Mouse (Mus musculus) lung, adult 10 weeks (tissue): ENCODE measurements around the gene Enc1. TPM values are rescaled to one million over a fixed set of nuclear protein-coding genes. Genes with fewer than 3 reads are reported as not detected.

ENCODE experiments used
- polyA plus RNA-seq: library from polyadenylated mRNA; stranded (reverse); fragments of 350-450 nt; fragmentation: Illumina TruSeq; extraction: RNeasy Lipid Tissue Mini Kit (QIAGEN cat#74804); gene quantifications from one replicate; pipeline ENCODE4 v1.2.3, GENCODE M21; 2014; ENCODE audit warnings: low read depth, low replicate concordance; ENCODE audit not compliant: insufficient read depth

Gene Enc1
- 4.3 TPM for polyA plus RNA-seq

DNA sequence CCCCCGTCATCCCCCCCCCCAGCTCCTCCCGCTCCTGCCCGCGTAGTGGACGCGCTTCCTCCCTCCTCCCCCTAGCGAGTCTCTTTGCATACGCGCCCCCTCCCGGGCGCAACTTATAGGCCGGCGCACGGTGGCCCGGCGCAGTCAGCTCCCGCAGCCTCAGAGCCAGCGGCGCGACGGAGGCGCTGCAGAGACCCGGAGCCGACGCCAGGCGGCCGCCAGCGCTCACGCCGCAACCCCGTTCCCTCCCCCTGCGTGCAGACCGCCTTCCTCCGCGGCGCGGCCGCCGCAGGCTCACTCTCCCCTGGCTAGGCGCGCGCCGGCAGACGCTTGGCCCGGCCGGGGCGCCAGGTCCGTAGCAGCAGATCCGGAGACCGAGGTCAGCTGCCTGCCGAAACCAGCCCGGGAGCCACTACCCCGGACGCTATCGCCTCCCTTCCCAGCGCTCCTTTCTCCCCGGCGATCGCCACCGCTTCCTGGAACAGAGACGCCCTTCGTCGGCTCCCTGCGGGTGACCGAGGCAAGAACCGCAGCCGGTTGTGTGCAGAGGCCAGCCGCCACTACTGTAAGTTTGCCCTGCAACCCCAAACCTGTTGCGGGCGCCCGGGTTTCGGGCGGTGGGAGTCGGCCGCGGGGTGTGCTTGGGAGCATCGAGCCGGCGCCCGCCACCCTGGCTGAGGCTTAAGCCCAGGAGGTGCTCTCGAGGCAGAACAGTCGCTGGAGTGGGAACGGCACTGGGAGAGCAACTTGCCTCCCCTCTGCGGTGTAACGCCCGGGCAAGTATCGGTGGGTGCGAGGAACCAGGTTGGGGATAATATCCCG lies at the start of gene Enc1:
Gene Enc1 (plus strand): TSS at position 141 of the 822 bp plus-strand sequence.

DNA sequence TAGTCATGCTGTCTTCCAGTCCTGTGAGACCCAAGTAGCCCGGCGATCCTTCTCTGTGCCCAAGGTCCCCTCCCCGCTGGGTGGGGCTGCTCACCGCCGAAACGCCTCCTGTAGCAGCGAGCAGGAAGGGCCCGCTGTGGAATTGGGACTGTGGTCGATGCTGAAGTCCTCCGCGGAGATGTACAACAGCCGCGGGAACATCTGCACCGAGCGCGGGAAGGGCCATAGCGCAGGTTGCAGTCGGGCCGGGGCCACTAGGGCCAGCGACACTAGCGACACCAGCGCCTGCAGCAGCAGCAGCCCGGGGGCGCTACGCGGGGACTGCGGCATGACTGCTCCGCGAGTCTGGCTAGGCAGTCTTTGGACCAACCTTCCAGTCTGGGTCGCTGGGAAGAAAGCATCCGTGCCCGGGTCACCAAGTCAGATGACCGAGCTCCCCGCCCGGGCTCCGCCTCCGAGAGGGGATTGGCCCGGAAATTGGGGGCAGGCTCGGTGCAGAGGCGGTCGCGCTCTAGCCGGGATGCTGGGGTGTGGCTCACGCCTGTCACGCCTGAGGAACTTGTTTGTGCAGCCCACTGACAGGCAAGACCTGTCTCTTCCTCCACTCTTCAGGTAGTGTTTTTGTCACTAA lies 42.9 kb upstream of the Enc1 start, which contains the start of gene Hexb:
Gene Hexb (minus strand): TSS at position 426 of the 631 bp plus-strand sequence.

Other genes with a start within 250 kb of the Enc1 start
- not detected for gene 1700029F12Rik, start 206.7 kb upstream of the Enc1 start, polyA plus RNA-seq
- gene Fam169a, start 173.8 kb upstream of the Enc1 start, polyA plus RNA-seq, result 0.04 TPM
- 3.1 TPM for gene Gm6169, start 141.9 kb upstream of the Enc1 start, polyA plus RNA-seq
- 7.7 TPM for gene Gfm2, start 103.2 kb upstream of the Enc1 start, polyA plus RNA-seq
- gene Nsa2, start 103.2 kb upstream of the Enc1 start, polyA plus RNA-seq, result 90.8 TPM
- 49.8 TPM for gene Hexb, start 42.7 kb upstream of the Enc1 start, polyA plus RNA-seq